Mouse (Mus musculus): ENCODE measurements around the gene C1rl.

GRCm38 (mm10) chr6:124508292-124508691, 15.4 kb downstream of the C1rl start:
- no peak for TF ChIP-seq EP300 (optimal IDR thresholded peaks at IDR 0.05)
- no peak for TF ChIP-seq CTCF (IDR thresholded peaks at IDR 0.05; ENCODE audit: low read depth)
